Mouse (Mus musculus): ENCODE measurements around the gene Jsrp1. TPM values are rescaled to one million over a fixed set of nuclear protein-coding genes. Genes with fewer than 3 reads are reported as not detected.
A peak's percentile ranks its signal among the peaks of the same experiment; 100 is the strongest.
"Not testable (repeated sequence)": the region's sequence is repeated elsewhere in the genome, so short reads cannot be mapped to it uniquely, and the experiment has no call there.

Jsrp1 gene
- polyA plus RNA-seq, 1 experiment, result 7.7 TPM

DNA sequence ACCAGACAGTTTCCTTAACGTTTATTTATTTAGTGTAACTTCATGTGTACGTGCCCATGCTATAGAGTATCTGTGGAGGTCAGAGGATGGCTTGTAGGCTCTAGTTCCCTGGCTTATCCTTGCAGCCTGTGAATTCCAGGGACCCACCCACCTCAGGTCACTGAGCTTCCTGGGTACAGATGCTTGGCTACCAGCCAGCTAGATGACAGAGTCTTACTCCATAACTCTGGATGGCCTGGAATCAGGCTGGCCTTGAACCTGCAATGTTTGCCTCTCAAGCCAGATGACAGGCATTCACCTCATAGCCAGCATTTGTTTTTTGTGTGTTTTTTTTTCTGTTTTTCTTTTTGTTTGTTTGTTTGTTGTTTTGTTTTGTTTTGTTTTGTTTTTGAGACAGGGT lies 3.9 kb upstream of the Jsrp1 start:
- no peak for TF ChIP-seq POLR2A (IDR thresholded peaks at IDR 0.05; ENCODE audit: borderline replicate concordance, extremely low read depth, low read depth, low read length)
- no peak for TF ChIP-seq CTCF (IDR thresholded peaks at IDR 0.05; ENCODE audit: insufficient read depth, low read length)
- 50% methylated on average over 2 of the region's 2 CpGs for WGBS
- no peak for DNase-seq
- Histone ChIP-seq H3K4me3 (replicated peaks; ENCODE audit: extremely low read depth, low read depth, low read length) (no peak overlapping the region), H3K4me1 (ENCODE audit: control insufficient read depth, insufficient read depth, low read length) (no peaks in the 10 kb centered on the region)

DNA sequence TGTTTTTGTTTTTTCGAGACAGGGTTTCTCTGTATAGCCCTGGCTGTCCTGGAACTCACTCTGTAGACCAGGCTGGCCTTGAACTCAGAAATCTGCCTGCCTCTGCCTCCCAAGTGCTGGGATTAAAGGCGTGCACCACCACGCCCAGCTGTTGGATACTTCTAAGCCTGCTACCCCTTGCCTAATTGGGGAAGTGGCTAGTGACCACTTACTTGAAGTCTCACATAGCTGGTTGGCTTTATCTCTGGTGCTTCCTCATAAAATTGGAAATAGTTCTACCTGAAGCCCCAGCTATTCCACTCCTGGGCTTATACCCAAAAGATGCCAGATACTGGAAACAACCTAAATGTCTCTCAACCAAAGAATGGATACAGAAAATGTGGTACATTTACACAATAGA lies 3.0 kb upstream of the Jsrp1 start:
- H3K4me3 ChIP-seq (replicated peaks; ENCODE audit: extremely low read depth, low read depth, low read length); H3K4me1 ChIP-seq (ENCODE audit: control insufficient read depth, insufficient read depth, low read length); DNase-seq: not testable (repeated sequence)
- 78% methylated on average over 3 of the region's 3 CpGs for WGBS

DNA sequence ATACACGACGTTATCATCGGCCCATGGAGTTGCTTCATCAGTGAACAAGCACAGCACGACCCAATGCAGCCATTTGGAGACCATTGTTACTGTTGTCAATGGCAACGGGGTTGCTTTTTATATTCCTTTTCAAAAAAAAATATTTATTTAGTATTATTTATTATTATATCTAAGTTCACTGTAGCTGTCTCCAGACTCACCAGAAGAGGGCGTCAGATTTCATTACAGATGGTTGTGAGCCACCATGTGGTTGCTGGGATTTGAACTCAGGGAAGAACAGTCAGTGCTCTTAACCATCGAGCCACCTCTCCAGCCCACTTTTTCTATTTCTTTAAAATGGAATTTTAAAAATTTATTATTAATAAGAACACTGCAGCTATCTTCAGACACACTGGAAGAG lies 1.5 kb upstream of the Jsrp1 start:
- DNase-seq, result no peak
- 57% methylated on average over 7 of the region's 7 CpGs for WGBS
- no peak overlapping the region for H3K4me3 ChIP-seq (replicated peaks; ENCODE audit: extremely low read depth, low read depth, low read length)
- H3K4me1 ChIP-seq (ENCODE audit: control insufficient read depth, insufficient read depth, low read length), result no peaks in the 10 kb centered on the region
- TF ChIP-seq CTCF (IDR thresholded peaks at IDR 0.05; ENCODE audit: insufficient read depth, low read length), result no peak
- TF ChIP-seq POLR2A (IDR thresholded peaks at IDR 0.05; ENCODE audit: borderline replicate concordance, extremely low read depth, low read depth, low read length), result no peak

DNA sequence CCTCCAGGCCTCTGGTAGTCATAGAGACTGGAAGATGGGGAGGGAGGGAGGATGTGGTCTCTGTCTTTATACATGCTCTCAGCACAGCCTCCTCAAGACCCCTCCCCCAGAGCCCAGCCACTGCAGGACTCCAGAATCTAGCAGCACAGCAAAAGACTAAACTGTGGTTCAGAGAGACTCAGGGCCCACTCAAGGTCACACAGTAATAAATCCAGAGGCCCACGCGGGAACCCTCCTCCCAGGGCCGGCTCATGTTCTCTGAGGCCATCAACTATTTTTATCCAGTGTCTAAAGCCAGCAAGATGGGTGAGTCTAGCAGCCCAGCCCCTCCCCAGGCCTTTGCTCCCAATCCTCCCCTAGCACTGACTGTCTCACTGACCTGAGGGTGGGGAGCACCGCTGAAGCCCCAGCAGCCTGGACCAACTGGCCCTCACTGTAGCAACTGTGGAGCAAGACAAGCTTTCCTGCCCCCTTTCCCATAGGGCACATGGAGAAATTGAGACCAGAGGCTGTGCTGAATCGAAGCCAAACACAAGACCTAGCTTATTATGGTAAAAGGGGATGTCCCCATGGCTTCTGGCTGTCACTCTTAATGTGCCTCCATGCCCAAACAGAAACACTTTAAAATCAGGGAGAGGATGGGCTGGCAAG lies 782 bp downstream of the Jsrp1 start:
- TF ChIP-seq POLR2A (IDR thresholded peaks at IDR 0.05; ENCODE audit: borderline replicate concordance, extremely low read depth, low read depth, low read length) (no peak), CTCF (IDR thresholded peaks at IDR 0.05; ENCODE audit: insufficient read depth, low read length) (no peak)
- DNase-seq, result no peak
- H3K4me3 ChIP-seq (replicated peaks; ENCODE audit: extremely low read depth, low read depth, low read length), result no peak overlapping the region
- no peaks in the 10 kb centered on the region for H3K4me1 ChIP-seq (ENCODE audit: control insufficient read depth, insufficient read depth, low read length)
- WGBS, result 46% methylated on average over 5 of the region's 5 CpGs

GRCm38 (mm10) chr10:80810084-80810483 lies 3.2 kb downstream of the Jsrp1 start:
- no peak for DNase-seq
- 11% methylated on average over 17 of the region's 20 CpGs for WGBS
- TF ChIP-seq CTCF (IDR thresholded peaks at IDR 0.05; ENCODE audit: insufficient read depth, low read length), result no peak
- no peak for TF ChIP-seq POLR2A (IDR thresholded peaks at IDR 0.05; ENCODE audit: borderline replicate concordance, extremely low read depth, low read depth, low read length)
- H3K4me3 ChIP-seq (replicated peaks; ENCODE audit: extremely low read depth, low read depth, low read length), result no peak overlapping the region
- H3K4me1 ChIP-seq (ENCODE audit: control insufficient read depth, insufficient read depth, low read length), result 0 out of 2 replicates have a peak, but pooled peaks cover 3% of the 10 kb centered on the region

- Histone ChIP-seq H3K4me1 (ENCODE audit: control insufficient read depth, insufficient read depth, low read length) (0 out of 2 replicates have a peak, but pooled peaks cover 3% of the 10 kb centered on the region), H3K4me3 (replicated peaks; ENCODE audit: extremely low read depth, low read depth, low read length) (no peak overlapping the region)
- DNase-seq, result no peak
- WGBS, result 10% methylated on average over 18 of the region's 18 CpGs
- no peak for TF ChIP-seq POLR2A (IDR thresholded peaks at IDR 0.05; ENCODE audit: borderline replicate concordance, extremely low read depth, low read depth, low read length)
- TF ChIP-seq CTCF (IDR thresholded peaks at IDR 0.05; ENCODE audit: insufficient read depth, low read length), result no peak
These were observed 4.2 kb downstream of the Jsrp1 start for GRCm38 (mm10) chr10:80808985-80809632.

- Histone ChIP-seq H3K4me3 (replicated peaks; ENCODE audit: extremely low read depth, low read depth, low read length) (no peak overlapping the region), H3K4me1 (ENCODE audit: control insufficient read depth, insufficient read depth, low read length) (0 out of 2 replicates have a peak, but pooled peaks cover 3% of the 10 kb centered on the region)
- WGBS, result 23% methylated on average over 40 of the region's 40 CpGs
- no peak for DNase-seq
- TF ChIP-seq POLR2A (IDR thresholded peaks at IDR 0.05; ENCODE audit: borderline replicate concordance, extremely low read depth, low read depth, low read length) (no peak), CTCF (IDR thresholded peaks at IDR 0.05; ENCODE audit: insufficient read depth, low read length) (no peak)
These were observed 5.0 kb downstream of the Jsrp1 start for GRCm38 (mm10) chr10:80808099-80808984.

DNA sequence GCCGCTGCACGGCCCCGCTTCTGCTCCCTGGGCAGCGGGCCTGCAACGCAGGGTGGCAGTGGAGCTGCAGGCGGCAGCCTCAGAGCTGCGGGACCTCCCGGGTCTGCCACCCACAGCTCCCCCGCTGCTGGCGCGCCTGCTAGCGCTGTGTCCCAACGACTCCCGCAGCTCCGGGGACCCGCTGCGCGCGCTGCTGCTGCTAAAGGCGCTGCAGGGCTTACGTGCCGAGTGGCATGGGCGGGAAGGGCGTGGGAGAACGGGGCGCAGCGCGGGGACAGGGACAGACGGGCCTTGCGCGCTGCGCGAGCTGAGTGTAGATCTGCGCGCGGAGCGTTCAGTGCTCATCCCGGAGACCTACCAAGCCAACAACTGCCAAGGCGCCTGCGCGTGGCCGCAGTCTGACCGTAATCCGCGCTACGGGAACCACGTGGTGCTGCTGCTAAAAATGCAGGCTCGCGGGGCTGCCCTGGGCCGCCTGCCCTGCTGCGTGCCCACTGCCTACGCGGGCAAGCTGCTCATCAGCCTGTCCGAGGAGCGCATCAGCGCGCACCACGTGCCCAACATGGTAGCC lies 6.2 kb downstream of the Jsrp1 start:
- TF ChIP-seq POLR2A (IDR thresholded peaks at IDR 0.05; ENCODE audit: borderline replicate concordance, extremely low read depth, low read depth, low read length), result no peak
- TF ChIP-seq CTCF (IDR thresholded peaks at IDR 0.05; ENCODE audit: insufficient read depth, low read length), result no peak
- WGBS, result 2% methylated on average over 58 of the region's 58 CpGs
- Histone ChIP-seq H3K4me3 (replicated peaks; ENCODE audit: extremely low read depth, low read depth, low read length) (peak overlapping the region; percentile 58), H3K4me1 (ENCODE audit: control insufficient read depth, insufficient read depth, low read length) (0 out of 2 replicates have a peak, but pooled peaks cover 3% of the 10 kb centered on the region)
- DNase-seq, result peak; percentile 51

DNA sequence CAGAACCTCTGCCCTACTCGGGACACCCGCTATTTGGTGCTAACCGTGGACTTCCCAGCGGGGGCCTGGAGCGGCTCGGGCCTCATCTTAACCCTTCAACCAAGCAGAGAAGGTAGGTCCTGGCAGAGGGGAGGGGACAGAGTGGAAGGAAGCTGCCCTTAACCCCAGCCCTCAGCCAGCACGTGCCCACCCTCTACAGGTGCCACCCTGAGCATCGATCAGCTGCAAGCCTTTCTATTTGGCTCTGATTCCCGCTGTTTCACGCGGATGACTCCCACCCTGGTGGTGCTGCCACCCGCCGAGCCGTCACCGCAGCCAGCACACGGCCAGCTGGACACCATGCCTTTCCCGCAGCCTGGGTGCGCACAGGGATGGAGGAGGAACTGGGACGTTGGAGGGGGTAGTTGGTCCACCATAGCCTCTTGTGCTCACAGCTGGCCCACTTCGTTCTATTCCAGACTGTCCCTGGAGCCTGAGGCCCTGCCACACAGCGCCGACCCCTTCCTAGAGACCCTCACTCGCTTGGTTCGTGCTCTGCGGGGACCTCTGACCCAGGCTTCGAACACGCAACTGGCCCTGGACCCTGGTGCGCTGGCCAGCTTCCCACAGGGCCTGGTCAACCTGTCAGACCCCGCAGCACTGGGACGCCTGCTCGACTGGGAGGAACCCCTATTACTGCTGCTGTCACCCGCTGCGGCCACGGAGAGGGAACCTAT lies 6.8 kb downstream of the Jsrp1 start:
- WGBS, result 54% methylated on average over 34 of the region's 34 CpGs
- DNase-seq, result no peak
- TF ChIP-seq CTCF (IDR thresholded peaks at IDR 0.05; ENCODE audit: insufficient read depth, low read length), result no peak
- TF ChIP-seq POLR2A (IDR thresholded peaks at IDR 0.05; ENCODE audit: borderline replicate concordance, extremely low read depth, low read depth, low read length), result no peak
- H3K4me1 ChIP-seq (ENCODE audit: control insufficient read depth, insufficient read depth, low read length), result 0 out of 2 replicates have a peak, but pooled peaks cover 3% of the 10 kb centered on the region
- no peak overlapping the region for H3K4me3 ChIP-seq (replicated peaks; ENCODE audit: extremely low read depth, low read depth, low read length)

All from lung, adult 2 months (tissue).